Mouse (Mus musculus) gastrocnemius, adult 18-20 months (tissue): ENCODE results near the gene Dnmt1. TPM values are rescaled to one million over a fixed set of nuclear protein-coding genes. Genes with fewer than 3 reads are reported as not detected.

Source experiments
- DNase-seq: peaks from one replicate; pipeline ENCODE4 v3.0.0; 2021; ENCODE audit warnings: low spot score
- total RNA-seq, 2 experiments: library from RNA; stranded (reverse); gene quantifications; 2 replicates each; pipeline ENCODE4 v1.2.3; 2021

The Dnmt1 gene
- total RNA-seq, 2 experiments from 2014 or later, result 6.0 to 6.7 TPM

- DNase-seq, result no peak
Measured at GRCm38 (mm10) chr9:20976961-20977689, 17.4 kb upstream of the Dnmt1 start.

GRCm38 (mm10) chr9:20976216-20976960 is 16.7 kb upstream of the Dnmt1 start, which contains the start of gene S1pr2:
S1pr2 (minus strand) TSS chr9:20976781.
- DNase-seq, result peak; percentile 85

- peak; percentile 18 for DNase-seq
Measured at GRCm38 (mm10) chr9:20975431-20976215, 15.9 kb upstream of the Dnmt1 start.

GRCm38 (mm10) chr9:20973682-20974075 is 14.0 kb upstream of the Dnmt1 start:
- DNase-seq, result peak; percentile 22

- no peak for DNase-seq
Measured at GRCm38 (mm10) chr9:20973001-20973681, 13.5 kb upstream of the Dnmt1 start.

GRCm38 (mm10) chr9:20972141-20972992 is 12.7 kb upstream of the Dnmt1 start:
- DNase-seq, result peak; percentile 54

- peak; percentile 43 for DNase-seq
Measured at GRCm38 (mm10) chr9:20971751-20972140, 12.1 kb upstream of the Dnmt1 start.

- DNase-seq, result no peak
Measured at GRCm38 (mm10) chr9:20966747-20967146, 7.1 kb upstream of the Dnmt1 start.

GRCm38 (mm10) chr9:20966008-20966407 is 6.3 kb upstream of the Dnmt1 start:
- no peak for DNase-seq

GRCm38 (mm10) chr9:20965606-20966005 is 5.9 kb upstream of the Dnmt1 start:
- no peak for DNase-seq

- no peak for DNase-seq
Measured at GRCm38 (mm10) chr9:20961557-20961956, 1.9 kb upstream of the Dnmt1 start.

- no peak for DNase-seq
Measured at GRCm38 (mm10) chr9:20956989-20957388, 2.7 kb downstream of the Dnmt1 start.

- DNase-seq, result peak; percentile 90
Measured at GRCm38 (mm10) chr9:20952520-20953227, 7.0 kb downstream of the Dnmt1 start.

GRCm38 (mm10) chr9:20951966-20952519 is 7.6 kb downstream of the Dnmt1 start:
- DNase-seq, result no peak

- DNase-seq, result peak; percentile 9
Measured at GRCm38 (mm10) chr9:20951441-20951840, 8.2 kb downstream of the Dnmt1 start.

- DNase-seq, result no peak
Measured at GRCm38 (mm10) chr9:20950419-20950818, 9.3 kb downstream of the Dnmt1 start.

- no peak for DNase-seq
Measured at GRCm38 (mm10) chr9:20946066-20946880, 13.4 kb downstream of the Dnmt1 start.

GRCm38 (mm10) chr9:20944697-20945370 is 14.9 kb downstream of the Dnmt1 start:
- no peak for DNase-seq
